Mouse (Mus musculus): ENCODE data around the gene Bcor. TPM values are rescaled to one million over a fixed set of nuclear protein-coding genes. Genes with fewer than 3 reads are reported as not detected.

The Bcor gene
- polyA plus RNA-seq, 1 experiment from 2014 or later = 17.5 TPM

DNA sequence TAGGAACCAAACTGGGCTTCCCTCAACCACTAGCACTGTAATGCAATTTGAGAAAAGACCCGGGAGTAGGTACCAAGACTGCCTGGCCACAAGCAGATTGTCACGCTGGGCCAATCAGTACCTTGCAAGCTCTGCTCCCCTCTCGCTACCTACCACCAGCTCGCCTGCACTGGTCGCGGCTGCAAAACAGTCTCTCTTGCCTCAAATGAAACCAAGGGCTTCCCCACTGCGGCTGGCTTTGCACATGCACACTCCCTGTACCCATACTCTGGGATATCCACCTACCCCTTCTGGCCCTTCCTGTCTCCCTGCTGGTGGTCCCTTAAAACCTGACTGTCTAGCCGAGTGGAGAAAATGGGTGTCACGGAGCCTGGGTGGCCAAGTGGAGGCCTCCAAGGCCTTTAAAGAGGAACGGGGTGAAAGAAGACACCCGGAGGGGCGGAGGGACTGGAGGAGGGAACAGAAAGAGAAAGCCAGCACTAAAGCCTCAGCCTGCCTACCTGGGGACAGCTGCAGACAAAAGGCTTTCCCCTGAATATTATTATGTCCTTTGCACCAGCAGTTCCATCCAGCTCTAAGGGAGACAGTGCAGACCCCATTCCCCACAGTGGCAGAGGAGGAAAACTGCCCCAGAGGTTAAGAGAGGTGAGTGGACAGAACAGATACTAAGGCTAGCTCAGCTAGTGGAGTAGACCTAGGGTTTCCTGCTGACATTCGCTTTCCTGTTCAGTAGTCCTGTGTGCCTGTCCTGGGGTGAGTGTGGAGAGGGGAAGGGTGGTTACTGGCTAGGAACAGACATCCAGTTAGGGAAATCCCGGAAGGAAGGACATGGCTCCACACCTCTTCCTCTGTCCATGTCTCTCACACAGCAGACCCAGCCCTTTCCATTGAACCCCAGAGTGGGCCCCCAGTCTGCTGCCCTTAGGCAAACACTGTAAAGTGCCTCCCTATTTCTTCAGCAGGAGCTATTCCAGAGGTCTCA is 30.0 kb downstream of the Bcor start:
- Histone ChIP-seq H3K36me3 (ENCODE audit: control insufficient read depth, insufficient read depth, low read length) (no peaks in the 10 kb centered on the region), H3K9me3 (replicated peaks; ENCODE audit: control insufficient read depth, low read length) (no peaks in the 10 kb centered on the region), H3K4me3 (ENCODE audit: low read depth, low read length) (no peak overlapping the region), H3K27ac (ENCODE audit: low read depth, low read length) (no peak overlapping the region), H3K27me3 (replicated peaks; ENCODE audit: control insufficient read depth, insufficient read depth, low read length) (peaks cover 19% of the 10 kb centered on the region; the same call in 1 of the 2 replicates), H3K4me2 (ENCODE audit: low read length) (no peak overlapping the region), H3K9ac (ENCODE audit: low read length) (no peak overlapping the region), H3K4me1 (ENCODE audit: control insufficient read depth, insufficient read depth, low read length) (peaks cover 3% of the 10 kb centered on the region; the same call in 1 of the 2 replicates)
- ATAC-seq (no peak), DNase-seq (ENCODE audit: low spot score) (no peak)
- 25% methylated on average over 14 of the region's 14 CpGs for WGBS

DNA sequence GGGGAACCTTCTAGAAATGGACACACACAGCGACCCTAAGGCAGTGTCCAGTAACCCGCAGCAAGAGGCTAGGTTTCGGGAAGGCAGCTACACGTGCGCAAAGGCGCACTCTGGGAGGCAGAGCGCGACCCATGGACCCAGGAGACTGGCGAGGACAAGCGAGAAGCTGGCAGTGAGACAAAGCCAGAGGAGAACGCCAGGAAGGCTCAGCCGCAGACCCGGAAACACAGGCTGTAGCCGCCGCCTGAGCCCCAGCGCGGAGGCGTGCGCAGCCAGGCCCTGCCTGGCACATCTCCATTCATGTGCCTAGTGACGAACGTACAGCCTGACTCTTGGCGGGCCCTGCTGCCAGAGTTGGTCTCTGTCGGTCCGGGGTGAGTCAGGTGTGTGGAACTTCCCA is 30.9 kb downstream of the Bcor start:
- Histone ChIP-seq H3K9ac (ENCODE audit: low read length) (peak overlapping the region; percentile 82; the same call in 1 of the 2 replicates), H3K4me3 (ENCODE audit: low read depth, low read length) (peak overlapping the region; percentile 50), H3K27me3 (replicated peaks; ENCODE audit: control insufficient read depth, insufficient read depth, low read length) (peaks cover 19% of the 10 kb centered on the region; the same call in 1 of the 2 replicates), H3K36me3 (ENCODE audit: control insufficient read depth, insufficient read depth, low read length) (no peaks in the 10 kb centered on the region), H3K27ac (ENCODE audit: low read depth, low read length) (peak overlapping the region; percentile 33; the same call in 1 of the 2 replicates), H3K9me3 (replicated peaks; ENCODE audit: control insufficient read depth, low read length) (no peaks in the 10 kb centered on the region), H3K4me2 (ENCODE audit: low read length) (peak overlapping the region; percentile 61), H3K4me1 (ENCODE audit: control insufficient read depth, insufficient read depth, low read length) (peaks cover 3% of the 10 kb centered on the region; the same call in 1 of the 2 replicates)
- WGBS = 5% methylated on average over 24 of the region's 24 CpGs
- DNase-seq (ENCODE audit: low spot score) (peak; percentile 72), ATAC-seq (peak; percentile 45)

DNA sequence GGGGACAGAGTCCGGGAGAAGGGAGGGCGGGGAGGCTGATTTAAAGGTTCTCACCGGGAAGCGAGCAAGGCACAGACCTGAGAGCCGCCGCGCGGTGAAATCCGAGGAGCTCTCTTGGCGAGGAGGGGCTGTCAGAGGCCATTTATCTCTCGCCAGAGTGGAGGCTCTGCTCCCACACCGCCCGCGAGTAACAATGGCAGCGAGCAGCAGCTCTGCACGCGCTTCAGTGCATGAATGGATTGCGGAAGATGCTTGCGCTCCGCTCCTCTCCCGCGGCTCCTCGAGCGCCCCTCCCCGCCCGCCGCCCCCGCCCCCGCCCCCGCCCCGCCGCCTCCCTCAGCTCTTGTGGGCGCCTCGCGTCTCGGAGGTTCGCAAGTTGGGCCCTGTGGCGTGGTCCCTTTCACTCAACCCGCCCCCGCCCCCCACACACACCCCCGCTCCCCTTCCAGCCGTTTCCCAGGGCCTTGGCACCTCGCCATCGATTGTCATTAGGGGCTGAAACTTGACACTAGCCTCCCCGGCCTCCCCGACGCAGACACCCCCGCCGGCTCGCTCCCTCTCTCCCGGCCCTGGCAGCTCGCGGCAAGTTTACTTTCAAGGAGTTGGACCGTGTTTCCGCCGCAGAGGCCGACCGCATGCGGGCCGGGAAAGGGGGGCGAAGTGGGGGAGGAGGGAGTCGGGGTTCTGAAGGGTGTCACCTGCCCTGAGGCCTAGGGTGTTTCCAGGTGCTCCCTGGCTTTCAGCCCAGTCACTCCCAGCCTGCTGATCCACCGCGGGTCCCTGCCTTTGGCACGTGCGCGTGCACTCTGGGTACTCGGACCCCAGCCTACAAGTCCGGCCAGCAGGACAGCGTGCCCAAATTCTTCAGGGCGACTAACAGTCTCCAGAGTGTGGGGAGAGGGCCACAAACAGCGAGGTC is 31.7 kb downstream of the Bcor start:
- Histone ChIP-seq H3K4me2 (ENCODE audit: low read length) (peak overlapping the region; percentile 61), H3K36me3 (ENCODE audit: control insufficient read depth, insufficient read depth, low read length) (no peaks in the 10 kb centered on the region), H3K4me1 (ENCODE audit: control insufficient read depth, insufficient read depth, low read length) (peaks cover 3% of the 10 kb centered on the region), H3K9ac (ENCODE audit: low read length) (peak overlapping the region; percentile 82), H3K27me3 (replicated peaks; ENCODE audit: control insufficient read depth, insufficient read depth, low read length) (peaks cover 19% of the 10 kb centered on the region; the same call in 1 of the 2 replicates), H3K9me3 (replicated peaks; ENCODE audit: control insufficient read depth, low read length) (no peaks in the 10 kb centered on the region), H3K4me3 (ENCODE audit: low read depth, low read length) (peak overlapping the region; percentile 50), H3K27ac (ENCODE audit: low read depth, low read length) (peak overlapping the region; percentile 85)
- peak; percentile 83 for DNase-seq (ENCODE audit: low spot score)
- WGBS = 4% methylated on average over 39 of the region's 72 CpGs
- ATAC-seq = peak; percentile 76

DNA sequence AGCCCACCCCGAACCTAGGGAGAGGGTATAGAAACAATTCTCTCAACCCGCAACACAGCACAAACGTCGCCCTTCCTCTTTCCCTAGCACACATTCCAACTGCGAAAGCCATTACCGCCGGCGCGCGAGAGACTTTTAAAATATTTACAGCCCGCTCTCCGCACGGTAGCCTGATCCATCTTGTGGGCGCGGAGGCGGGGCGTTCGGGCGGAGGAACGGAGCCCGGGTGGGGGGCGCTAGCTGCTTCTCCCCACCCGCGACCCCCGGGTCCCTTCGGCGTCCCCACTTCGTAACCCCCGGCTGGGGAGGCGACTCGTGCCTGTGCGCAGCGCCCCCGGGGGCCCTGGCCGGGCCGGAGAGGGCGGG is 32.4 kb downstream of the Bcor start:
- peak; percentile 30 for ATAC-seq
- DNase-seq (ENCODE audit: low spot score) = no peak
- Histone ChIP-seq H3K9ac (ENCODE audit: low read length) (peak overlapping the region; percentile 82), H3K4me3 (ENCODE audit: low read depth, low read length) (peak overlapping the region; percentile 50), H3K4me1 (ENCODE audit: control insufficient read depth, insufficient read depth, low read length) (peaks cover 3% of the 10 kb centered on the region), H3K27me3 (replicated peaks; ENCODE audit: control insufficient read depth, insufficient read depth, low read length) (peaks cover 19% of the 10 kb centered on the region; the same call in 1 of the 2 replicates), H3K9me3 (replicated peaks; ENCODE audit: control insufficient read depth, low read length) (no peaks in the 10 kb centered on the region), H3K27ac (ENCODE audit: low read depth, low read length) (peak overlapping the region; percentile 85), H3K36me3 (ENCODE audit: control insufficient read depth, insufficient read depth, low read length) (no peaks in the 10 kb centered on the region), H3K4me2 (ENCODE audit: low read length) (peak overlapping the region; percentile 61)
- WGBS = 3% methylated on average over 31 of the region's 37 CpGs

DNA sequence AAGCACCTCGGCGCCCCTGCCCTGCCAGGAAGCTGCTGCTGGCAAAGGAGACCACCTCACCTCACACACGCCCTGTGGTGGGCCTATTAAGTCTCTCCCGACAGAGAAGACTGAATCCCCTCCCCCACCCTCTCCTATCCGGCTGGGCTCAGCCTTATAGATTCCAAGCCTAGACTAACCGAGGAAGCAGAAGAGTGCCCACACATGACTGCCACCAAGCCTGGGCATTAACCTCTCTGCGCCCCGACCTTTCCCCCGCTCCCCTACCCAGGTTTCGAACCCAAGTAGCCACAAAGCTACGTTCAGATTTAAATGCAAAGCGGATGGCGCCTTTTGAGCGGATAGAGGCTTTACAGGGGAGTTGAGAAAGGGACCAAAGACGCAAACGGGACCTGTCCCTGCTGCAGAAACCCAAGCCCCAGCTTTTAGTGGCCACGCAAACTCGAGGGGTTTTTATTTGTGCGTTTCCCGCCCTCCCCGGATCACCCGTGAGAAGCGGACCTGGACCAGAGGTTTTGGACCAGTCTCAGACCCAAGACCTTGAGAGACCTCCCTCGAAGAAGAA is 33.0 kb downstream of the Bcor start:
- WGBS = 3% methylated on average over 24 of the region's 24 CpGs
- ATAC-seq (no peak), DNase-seq (ENCODE audit: low spot score) (no peak)
- H3K9me3 ChIP-seq (replicated peaks; ENCODE audit: control insufficient read depth, low read length) = no peaks in the 10 kb centered on the region
- peak overlapping the region; percentile 82 for H3K9ac ChIP-seq (ENCODE audit: low read length)
- peaks cover 3% of the 10 kb centered on the region for H3K4me1 ChIP-seq (ENCODE audit: control insufficient read depth, insufficient read depth, low read length)
- no peak overlapping the region for H3K27ac ChIP-seq (ENCODE audit: low read depth, low read length)
- peaks cover 19% of the 10 kb centered on the region; the same call in 1 of the 2 replicates for H3K27me3 ChIP-seq (replicated peaks; ENCODE audit: control insufficient read depth, insufficient read depth, low read length)
- H3K4me3 ChIP-seq (ENCODE audit: low read depth, low read length) = peak overlapping the region; percentile 50
- H3K36me3 ChIP-seq (ENCODE audit: control insufficient read depth, insufficient read depth, low read length) = no peaks in the 10 kb centered on the region
- peak overlapping the region; percentile 61 for H3K4me2 ChIP-seq (ENCODE audit: low read length)

DNA sequence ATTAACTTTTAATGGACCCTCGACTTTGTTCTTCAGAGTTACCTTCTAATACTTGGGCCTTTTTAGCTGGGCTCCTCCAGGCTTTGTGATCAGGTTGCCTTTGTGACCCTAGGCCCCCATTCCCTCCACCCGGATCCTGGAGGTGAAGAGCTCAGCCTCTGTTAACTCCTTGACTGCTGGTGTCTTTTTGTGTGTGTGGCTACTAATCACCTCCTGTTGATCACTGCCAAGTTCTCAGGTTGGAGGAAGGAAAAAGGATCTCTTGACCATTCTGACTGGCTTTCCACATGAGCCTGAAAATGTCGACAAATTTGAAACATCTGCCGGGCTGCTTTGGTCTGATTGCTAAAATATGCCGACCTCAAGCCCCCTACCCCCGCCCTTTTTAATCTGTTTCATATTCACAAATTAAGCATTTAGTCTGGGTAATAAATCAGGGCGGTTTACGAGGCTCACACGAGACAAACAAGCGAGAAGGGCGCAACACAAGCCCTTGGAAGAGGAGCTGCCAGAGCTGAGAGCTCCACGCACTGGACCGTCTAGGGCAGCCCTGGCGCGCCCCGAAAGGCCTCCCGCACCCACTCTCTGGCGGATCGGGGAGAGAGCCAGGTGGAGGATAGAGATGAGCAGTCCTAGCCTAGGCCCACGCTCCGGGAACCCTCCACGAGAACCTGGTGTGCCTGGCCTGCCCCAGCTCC is 33.6 kb downstream of the Bcor start:
- DNase-seq (ENCODE audit: low spot score) = no peak
- peaks cover 3% of the 10 kb centered on the region for H3K4me1 ChIP-seq (ENCODE audit: control insufficient read depth, insufficient read depth, low read length)
- no peaks in the 10 kb centered on the region for H3K36me3 ChIP-seq (ENCODE audit: control insufficient read depth, insufficient read depth, low read length)
- H3K4me3 ChIP-seq (ENCODE audit: low read depth, low read length) = peak overlapping the region; percentile 50
- H3K9ac ChIP-seq (ENCODE audit: low read length) = peak overlapping the region; percentile 82
- peaks cover 19% of the 10 kb centered on the region; the same call in 1 of the 2 replicates for H3K27me3 ChIP-seq (replicated peaks; ENCODE audit: control insufficient read depth, insufficient read depth, low read length)
- H3K27ac ChIP-seq (ENCODE audit: low read depth, low read length) = no peak overlapping the region
- H3K9me3 ChIP-seq (replicated peaks; ENCODE audit: control insufficient read depth, low read length) = no peaks in the 10 kb centered on the region
- 7% methylated on average over 22 of the region's 22 CpGs for WGBS
- peak overlapping the region; percentile 61 for H3K4me2 ChIP-seq (ENCODE audit: low read length)
- no peak for ATAC-seq

DNA sequence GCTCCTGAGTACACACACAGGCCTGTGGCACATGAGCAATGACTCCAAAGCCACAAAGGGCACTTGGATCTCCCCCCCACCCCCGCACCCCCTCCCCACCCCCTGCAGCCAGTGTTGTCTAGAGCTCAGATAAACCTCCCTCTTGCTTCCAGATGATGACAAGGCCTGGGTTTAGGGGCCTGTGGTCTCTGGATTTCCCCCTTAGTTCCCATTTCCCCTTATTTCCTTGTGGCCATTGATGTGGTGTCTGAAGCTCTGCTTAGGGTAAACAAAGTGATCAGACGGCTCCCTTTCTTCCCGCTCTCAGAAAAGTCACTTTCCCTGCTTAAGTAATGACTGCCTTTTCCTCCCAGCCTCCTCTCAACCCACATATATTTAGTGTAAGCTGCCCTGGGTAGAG is 35.6 kb downstream of the Bcor start:
- H3K27ac ChIP-seq (ENCODE audit: low read depth, low read length) = no peak overlapping the region
- no peak for DNase-seq (ENCODE audit: low spot score)
- peaks cover 13% of the 10 kb centered on the region; the same call in 1 of the 2 replicates for H3K27me3 ChIP-seq (replicated peaks; ENCODE audit: control insufficient read depth, insufficient read depth, low read length)
- H3K4me2 ChIP-seq (ENCODE audit: low read length) = no peak overlapping the region
- no peak overlapping the region for H3K9ac ChIP-seq (ENCODE audit: low read length)
- no peak overlapping the region for H3K4me3 ChIP-seq (ENCODE audit: low read depth, low read length)
- WGBS = 25% methylated on average over 3 of the region's 3 CpGs
- no peak for ATAC-seq
- no peaks in the 10 kb centered on the region for H3K36me3 ChIP-seq (ENCODE audit: control insufficient read depth, insufficient read depth, low read length)
- peaks cover 3% of the 10 kb centered on the region for H3K4me1 ChIP-seq (ENCODE audit: control insufficient read depth, insufficient read depth, low read length)
- no peaks in the 10 kb centered on the region for H3K9me3 ChIP-seq (replicated peaks; ENCODE audit: control insufficient read depth, low read length)

DNA sequence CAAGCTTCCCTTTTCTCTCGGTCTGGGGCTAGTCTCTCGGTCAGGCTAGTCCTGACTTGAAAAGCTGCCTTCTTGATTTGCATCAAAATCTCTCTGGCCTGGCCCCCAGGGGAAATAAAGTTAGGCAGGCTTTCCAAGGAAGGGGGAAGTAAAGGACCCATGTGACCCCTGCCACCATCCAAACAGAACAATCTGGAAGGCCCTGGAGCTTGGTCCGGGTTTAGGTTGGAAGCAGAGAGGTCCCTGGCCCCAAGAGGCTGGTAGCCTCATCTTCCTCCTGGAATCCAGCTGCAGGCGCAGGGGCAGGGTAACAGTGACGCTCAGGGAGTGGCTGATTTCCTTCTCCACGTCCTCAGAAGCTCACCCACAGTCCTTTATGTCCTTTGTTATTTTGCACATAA is 36.5 kb downstream of the Bcor start:
- Histone ChIP-seq H3K36me3 (ENCODE audit: control insufficient read depth, insufficient read depth, low read length) (no peaks in the 10 kb centered on the region), H3K4me2 (ENCODE audit: low read length) (no peak overlapping the region), H3K9me3 (replicated peaks; ENCODE audit: control insufficient read depth, low read length) (no peaks in the 10 kb centered on the region), H3K9ac (ENCODE audit: low read length) (no peak overlapping the region), H3K4me1 (ENCODE audit: control insufficient read depth, insufficient read depth, low read length) (peaks cover 3% of the 10 kb centered on the region), H3K27ac (ENCODE audit: low read depth, low read length) (no peak overlapping the region), H3K4me3 (ENCODE audit: low read depth, low read length) (no peak overlapping the region), H3K27me3 (replicated peaks; ENCODE audit: control insufficient read depth, insufficient read depth, low read length) (0 out of 2 replicates have a peak, but pooled peaks cover 11% of the 10 kb centered on the region)
- 11% methylated on average over 6 of the region's 6 CpGs for WGBS
- ATAC-seq = no peak
- DNase-seq (ENCODE audit: low spot score) = no peak
